Mouse (Mus musculus) ES-Bruce4 (cell line): ENCODE results near the gene Rpl21. TPM values are rescaled to one million over a fixed set of nuclear protein-coding genes. Genes with fewer than 3 reads are reported as not detected.

Source experiments
- H3K27ac ChIP-seq: 2 replicates; pipeline ENCODE4 v1.5.1; 2012; ENCODE audit warnings: low read length, inconsistent platforms; ENCODE audit not compliant: insufficient read depth
- H3K27me3 ChIP-seq: 2 replicates; pipeline ENCODE4 v1.6.1; 2012; ENCODE audit warnings: mild to moderate bottlenecking, low read length, inconsistent platforms; ENCODE audit not compliant: control insufficient read depth, poor library complexity, insufficient read depth, severe bottlenecking
- H3K36me3 ChIP-seq: 2 replicates; pipeline ENCODE4 v1.6.1; 2012; ENCODE audit warnings: inconsistent platforms, mild to moderate bottlenecking, low read length, moderate library complexity; ENCODE audit not compliant: control insufficient read depth, poor library complexity, insufficient read depth, severe bottlenecking
- H3K4me1 ChIP-seq: one replicate; pipeline ENCODE4 v1.8.1; 2011; ENCODE audit warnings: low read length; ENCODE audit not compliant: control insufficient read depth, insufficient read depth
- H3K4me3 ChIP-seq: 2 replicates; pipeline ENCODE4 v1.5.1; 2011; ENCODE audit warnings: low read depth, mild to moderate bottlenecking, low read length
- H3K9ac ChIP-seq: 2 replicates; pipeline ENCODE4 v1.6.1; 2012; ENCODE audit warnings: low read depth, mild to moderate bottlenecking, inconsistent platforms; ENCODE audit not compliant: poor library complexity, severe bottlenecking
- H3K9me3 ChIP-seq: replicated peaks from 2 replicates; pipeline ENCODE4 v1.6.1; 2012; ENCODE audit warnings: mild to moderate bottlenecking, low read length, inconsistent platforms; ENCODE audit not compliant: control insufficient read depth, poor library complexity, insufficient read depth, severe bottlenecking
- CTCF ChIP-seq: IDR thresholded peaks from one replicate; pipeline ENCODE4 v1.8.1; 2011; ENCODE audit warnings: low read depth, low read length
- EP300 ChIP-seq: IDR thresholded peaks from 2 replicates; pipeline ENCODE4 v1.6.1; 2011; ENCODE audit warnings: low read depth, low read length; ENCODE audit not compliant: insufficient read depth
- POLR2A ChIP-seq: IDR thresholded peaks from one replicate; pipeline ENCODE4 v1.8.1; 2011; ENCODE audit warnings: low read length; ENCODE audit not compliant: insufficient read depth
- polyA plus RNA-seq: library from polyadenylated mRNA; stranded (reverse); fragments of >200 nt; gene quantifications from 2 replicates; pipeline ENCODE4 v1.2.4, GENCODE M21; 2011; ENCODE audit warnings: low read depth; ENCODE audit not compliant: missing spikeins, insufficient read depth, insufficient read length

Rpl21 gene
- polyA plus RNA-seq, 1 experiment = 85.8 TPM

- Histone ChIP-seq H3K9me3 (no peaks in the 10 kb centered on the region), H3K4me3 (no peak overlapping the region), H3K27ac (no peak overlapping the region), H3K36me3 (no peaks in the 10 kb centered on the region), H3K27me3 (no peaks in the 10 kb centered on the region), H3K9ac (no peak overlapping the region), H3K4me1 (no peaks in the 10 kb centered on the region)
- TF ChIP-seq CTCF (no peak), POLR2A (no peak), EP300 (no peak)
These were observed 50.4 kb downstream of the Rpl21 start for GRCm38 (mm10) chr5:146883053-146883452.

- H3K36me3 ChIP-seq = no peaks in the 10 kb centered on the region
- no peak overlapping the region for H3K27ac ChIP-seq
- H3K27me3 ChIP-seq = no peaks in the 10 kb centered on the region; the same call in 1 of the 2 replicates
- no peak overlapping the region for H3K4me3 ChIP-seq
- no peak overlapping the region for H3K9ac ChIP-seq
- TF ChIP-seq POLR2A = no peak
- TF ChIP-seq EP300 = no peak
- no peak for TF ChIP-seq CTCF
- H3K9me3 ChIP-seq = no peaks in the 10 kb centered on the region
- H3K4me1 ChIP-seq = no peaks in the 10 kb centered on the region
These were observed 51.0 kb downstream of the Rpl21 start for GRCm38 (mm10) chr5:146883486-146884272.

Other genes starting within 250 kb of the Rpl21 start
- not detected in 2 replicates for gene Gpr12, start 247.7 kb upstream of the Rpl21 start, polyA plus RNA-seq
- 45.5 and 57.2 TPM in 2 replicates for gene Usp12, start 37.9 kb upstream of the Rpl21 start, polyA plus RNA-seq
- gene Rasl11a, start 12.2 kb downstream of the Rpl21 start, polyA plus RNA-seq = 3.2 and 3.8 TPM in 2 replicates
- 75.9 and 80.6 TPM in 2 replicates for gene Gtf3a, start 115.8 kb downstream of the Rpl21 start, polyA plus RNA-seq
- 14.7 and 16.5 TPM in 2 replicates for gene Mtif3, start 130.9 kb downstream of the Rpl21 start, polyA plus RNA-seq
- gene Lnx2, start 243.7 kb downstream of the Rpl21 start, polyA plus RNA-seq = 9.0 and 9.9 TPM in 2 replicates
- 149 and 155 TPM in 2 replicates for gene Polr1d, start 244.2 kb downstream of the Rpl21 start, polyA plus RNA-seq